Mouse (Mus musculus): ENCODE results near the gene 1700122O11Rik. TPM values are rescaled to one million over a fixed set of nuclear protein-coding genes. Genes with fewer than 3 reads are reported as not detected.
A peak's percentile ranks its signal among the peaks of the same experiment; 100 is the strongest.

Gene 1700122O11Rik
- total and polyA plus RNA-seq, 2 experiments from 2014 or later = not detected

DNA sequence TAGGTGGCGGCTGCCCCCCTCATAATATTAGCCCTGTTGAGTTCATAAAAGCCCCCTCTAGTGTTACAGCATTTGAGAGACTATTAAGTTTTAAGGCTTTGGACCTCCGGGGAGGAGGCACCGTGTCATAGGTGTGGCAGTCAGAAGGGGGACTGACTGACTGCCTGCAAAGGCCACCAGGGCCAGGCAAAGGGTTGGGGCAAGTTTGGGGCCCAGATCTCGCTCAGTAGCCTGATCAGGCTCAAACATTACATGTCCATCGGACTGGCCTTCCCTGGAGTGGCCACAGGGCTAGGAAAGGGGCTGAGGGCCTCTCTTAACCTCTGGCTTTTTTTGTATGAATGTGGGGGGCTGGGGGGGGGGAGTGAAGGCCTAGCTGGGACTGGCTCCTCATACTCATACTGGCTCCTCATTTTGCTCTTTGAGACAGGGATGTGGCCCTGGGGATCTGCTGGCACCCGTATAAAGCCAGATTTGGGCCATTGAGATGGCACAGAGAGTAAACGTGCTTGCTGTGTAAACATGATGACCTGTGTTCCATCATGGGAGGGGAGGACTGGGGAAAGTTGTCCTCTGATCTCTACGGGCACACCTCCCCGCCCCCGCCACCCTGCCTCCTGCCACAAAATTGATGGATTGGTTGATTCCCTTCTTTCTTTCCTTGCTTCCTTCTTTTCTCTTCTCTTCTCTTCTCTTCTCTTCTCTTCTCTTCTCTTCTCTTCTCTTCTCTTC is 47.5 kb downstream of the 1700122O11Rik start:
- H3K9ac ChIP-seq (replicated peaks; ENCODE audit: low read depth, low read length) = no peak overlapping the region
- no peak overlapping the region for H3K4me3 ChIP-seq (ENCODE audit: low read depth, low read length)
- ATAC-seq (ENCODE audit: insufficient read depth, low read depth) (no peak), DNase-seq (ENCODE audit: low spot score) (no peak)
- TF ChIP-seq CTCF (IDR thresholded peaks at IDR 0.05; ENCODE audit: low read depth) (no peak), EP300 (IDR thresholded peaks at IDR 0.05; ENCODE audit: low read depth) (no peak)
- H3K36me3 ChIP-seq (replicated peaks; ENCODE audit: control insufficient read depth, insufficient read depth, low read length) = no peaks in the 10 kb centered on the region
- no peaks in the 10 kb centered on the region for H3K9me3 ChIP-seq (replicated peaks; ENCODE audit: control insufficient read depth, low read length)
- no peak overlapping the region for H3K27ac ChIP-seq (ENCODE audit: low read depth)
- no peaks in the 10 kb centered on the region for H3K4me1 ChIP-seq (ENCODE audit: control insufficient read depth, insufficient read depth)
- no peak overlapping the region for H3K4me2 ChIP-seq (ENCODE audit: low read depth, low read length)
- 70% methylated on average over 10 of the region's 10 CpGs for WGBS
- H3K27me3 ChIP-seq (ENCODE audit: control insufficient read depth, insufficient read depth, low read length) = no peaks in the 10 kb centered on the region

DNA sequence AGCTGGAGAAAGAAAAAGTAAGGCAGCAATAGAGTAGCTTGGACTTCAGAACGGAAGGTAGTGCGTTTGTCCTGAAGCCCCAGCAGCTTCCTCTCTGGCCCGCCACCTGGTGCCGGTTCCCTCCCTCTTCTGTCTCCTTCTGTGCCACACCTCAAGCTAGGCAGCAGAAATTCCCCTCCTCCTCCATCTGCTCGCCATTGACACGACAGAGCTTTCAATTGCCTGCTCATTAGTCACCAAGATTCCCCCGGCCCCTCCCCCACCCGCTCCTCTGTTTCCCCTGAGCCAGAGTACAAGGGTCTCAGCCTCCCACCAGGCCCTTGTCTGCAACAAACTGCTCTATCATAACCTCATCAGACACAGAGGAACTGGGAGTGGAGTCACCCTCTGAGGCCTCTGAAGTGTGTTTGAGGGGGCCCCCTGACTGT is 48.1 kb downstream of the 1700122O11Rik start:
- Histone ChIP-seq H3K27me3 (ENCODE audit: control insufficient read depth, insufficient read depth, low read length) (no peaks in the 10 kb centered on the region), H3K4me3 (ENCODE audit: low read depth, low read length) (no peak overlapping the region), H3K9ac (replicated peaks; ENCODE audit: low read depth, low read length) (no peak overlapping the region), H3K36me3 (replicated peaks; ENCODE audit: control insufficient read depth, insufficient read depth, low read length) (no peaks in the 10 kb centered on the region), H3K9me3 (replicated peaks; ENCODE audit: control insufficient read depth, low read length) (no peaks in the 10 kb centered on the region), H3K27ac (ENCODE audit: low read depth) (no peak overlapping the region), H3K4me2 (ENCODE audit: low read depth, low read length) (no peak overlapping the region), H3K4me1 (ENCODE audit: control insufficient read depth, insufficient read depth) (no peaks in the 10 kb centered on the region)
- TF ChIP-seq EP300 (IDR thresholded peaks at IDR 0.05; ENCODE audit: low read depth) (no peak), CTCF (IDR thresholded peaks at IDR 0.05; ENCODE audit: low read depth) (no peak)
- ATAC-seq (ENCODE audit: insufficient read depth, low read depth) = no peak
- no peak for DNase-seq (ENCODE audit: low spot score)
- 44% methylated on average over 8 of the region's 8 CpGs for WGBS

DNA sequence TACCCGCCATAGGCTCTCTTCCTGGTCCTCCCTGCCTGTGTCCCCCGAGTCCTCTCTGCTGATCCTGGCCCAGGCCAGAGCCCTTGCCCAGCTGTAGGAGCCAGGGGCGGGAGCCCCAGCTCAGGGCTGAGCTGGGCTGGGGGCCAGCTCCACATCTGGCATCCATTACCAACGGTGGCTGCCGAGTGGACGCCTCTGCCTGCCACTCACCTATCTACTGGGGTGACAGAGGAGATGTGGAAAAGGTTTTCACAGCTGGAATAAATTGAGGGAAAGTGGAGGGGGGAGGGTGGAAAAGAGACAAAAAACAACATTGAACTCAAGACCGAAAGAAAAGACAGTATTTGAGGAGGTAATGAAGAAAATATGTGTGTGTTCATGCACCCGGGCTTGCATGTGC is 49.3 kb downstream of the 1700122O11Rik start:
- ATAC-seq (ENCODE audit: insufficient read depth, low read depth) = no peak
- Histone ChIP-seq H3K9me3 (replicated peaks; ENCODE audit: control insufficient read depth, low read length) (no peaks in the 10 kb centered on the region), H3K36me3 (replicated peaks; ENCODE audit: control insufficient read depth, insufficient read depth, low read length) (no peaks in the 10 kb centered on the region), H3K27me3 (ENCODE audit: control insufficient read depth, insufficient read depth, low read length) (no peaks in the 10 kb centered on the region), H3K4me2 (ENCODE audit: low read depth, low read length) (no peak overlapping the region), H3K9ac (replicated peaks; ENCODE audit: low read depth, low read length) (0 out of 2 replicates have a peak overlapping the region, but pooled peaks have one; percentile 20), H3K27ac (ENCODE audit: low read depth) (no peak overlapping the region), H3K4me1 (ENCODE audit: control insufficient read depth, insufficient read depth) (no peaks in the 10 kb centered on the region), H3K4me3 (ENCODE audit: low read depth, low read length) (no peak overlapping the region)
- TF ChIP-seq CTCF (IDR thresholded peaks at IDR 0.05; ENCODE audit: low read depth) (no peak), EP300 (IDR thresholded peaks at IDR 0.05; ENCODE audit: low read depth) (no peak)
- DNase-seq (ENCODE audit: low spot score) = no peak
- WGBS = 33% methylated on average over 8 of the region's 8 CpGs

GRCm38 (mm10) chr17:47988074-47988473 is 50.0 kb downstream of the 1700122O11Rik start:
- Histone ChIP-seq H3K4me2 (ENCODE audit: low read depth, low read length) (no peak overlapping the region), H3K27me3 (ENCODE audit: control insufficient read depth, insufficient read depth, low read length) (no peaks in the 10 kb centered on the region), H3K36me3 (replicated peaks; ENCODE audit: control insufficient read depth, insufficient read depth, low read length) (no peaks in the 10 kb centered on the region), H3K9ac (replicated peaks; ENCODE audit: low read depth, low read length) (no peak overlapping the region), H3K4me3 (ENCODE audit: low read depth, low read length) (no peak overlapping the region), H3K27ac (ENCODE audit: low read depth) (no peak overlapping the region), H3K4me1 (ENCODE audit: control insufficient read depth, insufficient read depth) (no peaks in the 10 kb centered on the region), H3K9me3 (replicated peaks; ENCODE audit: control insufficient read depth, low read length) (no peaks in the 10 kb centered on the region)
- TF ChIP-seq CTCF (IDR thresholded peaks at IDR 0.05; ENCODE audit: low read depth) (no peak), EP300 (IDR thresholded peaks at IDR 0.05; ENCODE audit: low read depth) (no peak)
- ATAC-seq (ENCODE audit: insufficient read depth, low read depth) (no peak), DNase-seq (ENCODE audit: low spot score) (no peak)
- 84% methylated on average over 8 of the region's 8 CpGs for WGBS

Other genes starting within 250 kb of the 1700122O11Rik start
- 64.6 and 68.2 TPM in 2 replicates for gene Mdfi, start 203.6 kb downstream of the 1700122O11Rik start, total RNA-seq (2014; rRNA removed; ENCODE audit: low replicate concordance)
- 6.2 and 6.7 TPM in 2 replicates for gene Mdfi, start 203.6 kb downstream of the 1700122O11Rik start, polyA plus RNA-seq (2015; fragmentation: Nextera tagmentation; extraction: Ambion mirVana)
- 14.2 and 21.0 TPM in 2 replicates for gene Foxp4, start 113.6 kb downstream of the 1700122O11Rik start, total RNA-seq (2014; rRNA removed; ENCODE audit: low replicate concordance)
- 3.3 and 4.1 TPM in 2 replicates for gene Foxp4, start 113.6 kb downstream of the 1700122O11Rik start, polyA plus RNA-seq (2015; fragmentation: Nextera tagmentation; extraction: Ambion mirVana)
- not detected in 2 replicates for gene 1700067P10Rik, start 51.0 kb upstream of the 1700122O11Rik start, total RNA-seq (2014; rRNA removed; ENCODE audit: low replicate concordance)
- not detected in 2 replicates for gene 1700067P10Rik, start 51.0 kb upstream of the 1700122O11Rik start, polyA plus RNA-seq (2015; fragmentation: Nextera tagmentation; extraction: Ambion mirVana)
- not detected in 2 replicates for gene 9830107B12Rik, start 108.0 kb upstream of the 1700122O11Rik start, total RNA-seq (2014; rRNA removed; ENCODE audit: low replicate concordance)
- 0.08 TPM in 1 of 2 replicates, not detected in the other for gene 9830107B12Rik, start 108.0 kb upstream of the 1700122O11Rik start, polyA plus RNA-seq (2015; fragmentation: Nextera tagmentation; extraction: Ambion mirVana)
- gene A530064D06Rik, start 129.0 kb upstream of the 1700122O11Rik start, total RNA-seq (2014; rRNA removed; ENCODE audit: low replicate concordance) = not detected in 2 replicates
- gene A530064D06Rik, start 129.0 kb upstream of the 1700122O11Rik start, polyA plus RNA-seq (2015; fragmentation: Nextera tagmentation; extraction: Ambion mirVana) = 0.08 and 0.23 TPM in 2 replicates
- gene Trem1, start 194.5 kb upstream of the 1700122O11Rik start, total RNA-seq (2014; rRNA removed; ENCODE audit: low replicate concordance) = 1.6 TPM in 1 of 2 replicates, not detected in the other
- 0.04 TPM in 2 replicates for gene Trem1, start 194.5 kb upstream of the 1700122O11Rik start, polyA plus RNA-seq (2015; fragmentation: Nextera tagmentation; extraction: Ambion mirVana)
- not detected in 2 replicates for gene Trem3, start 209.5 kb upstream of the 1700122O11Rik start, total RNA-seq (2014; rRNA removed; ENCODE audit: low replicate concordance)
- gene Trem3, start 209.5 kb upstream of the 1700122O11Rik start, polyA plus RNA-seq (2015; fragmentation: Nextera tagmentation; extraction: Ambion mirVana) = 0.11 and 0.15 TPM in 2 replicates
- gene Treml4, start 226.0 kb upstream of the 1700122O11Rik start, total RNA-seq (2014; rRNA removed; ENCODE audit: low replicate concordance) = 0.19 TPM in 1 of 2 replicates, not detected in the other
- gene Treml4, start 226.0 kb upstream of the 1700122O11Rik start, polyA plus RNA-seq (2015; fragmentation: Nextera tagmentation; extraction: Ambion mirVana) = 0.36 and 0.44 TPM in 2 replicates

Data from heart, postnatal 0 days (tissue).